In the genomic region with DNA sequence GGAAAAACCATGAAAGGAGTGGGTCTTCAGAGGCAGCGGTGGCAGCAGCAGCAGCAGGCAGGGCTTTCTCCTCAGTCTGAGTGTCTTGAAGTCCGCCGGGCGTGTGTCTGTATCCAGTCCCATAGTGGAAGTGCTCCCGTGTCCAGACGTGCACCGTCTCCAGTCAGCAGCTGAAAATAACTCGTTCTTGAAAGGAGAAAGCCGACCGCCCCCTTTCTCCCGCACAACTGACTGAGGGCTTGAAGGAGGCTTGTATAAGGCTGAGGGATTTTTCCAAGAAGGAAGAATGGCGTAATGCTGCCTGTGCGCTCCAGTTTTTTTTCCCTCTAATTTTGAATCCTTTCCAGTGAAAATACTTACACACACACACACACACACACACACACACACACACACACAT, we compare ENCODE assay signal across 8 mouse cellular contexts. TPM values are rescaled to one million over a fixed set of nuclear protein-coding genes. Genes with fewer than 3 reads are reported as not detected.
A peak's percentile ranks its signal among the peaks of the same experiment; 100 is the strongest.
DNase-seq lines count a peak whose midpoint lies in the region; ATAC-seq lines count a peak whose summit lies in the region.
"Had no signal": no experiment of that assay in that cellular context is flagged by ENCODE, and none has a peak within 500 bp of the region (broad histone marks: within the 10 kb centered on the region; RNA-seq: fewer than 3 reads in every experiment).

Gene Gdf5 (minus strand): TSS at position 244 of the 400 bp plus-strand sequence.

- no peaks in the 10 kb centered on the region for H3K9me3 ChIP-seq in midbrain, embryonic 10.5 days (replicated peaks)
- H3K9me3 ChIP-seq in midbrain, embryonic 11.5 days (ENCODE audit: control insufficient read depth, low read length) = no peaks in the 10 kb centered on the region
- no peaks in the 10 kb centered on the region for H3K9me3 ChIP-seq in forebrain, embryonic 11.5 days (ENCODE audit: control insufficient read depth, low read length)
- no peaks in the 10 kb centered on the region for H3K9me3 ChIP-seq in limb, embryonic 10.5 days (replicated peaks)
- no peaks in the 10 kb centered on the region for H3K9me3 ChIP-seq in stomach, embryonic 15.5 days
- H3K9me3 ChIP-seq: midbrain, embryonic 12.5 days had no signal

- H3K4me3 ChIP-seq in midbrain, embryonic 10.5 days = no peak within 1 kb of the TSS
- H3K4me3 ChIP-seq in midbrain, embryonic 11.5 days (ENCODE audit: low read depth, low read length) = no peak within 1 kb of the TSS
- H3K4me3 ChIP-seq in forebrain, embryonic 11.5 days (ENCODE audit: low read depth, low read length) = no peak within 1 kb of the TSS
- peak within 1 kb of the TSS; percentile 40 for H3K4me3 ChIP-seq in limb, embryonic 10.5 days
- H3K4me3 ChIP-seq in stomach, embryonic 15.5 days (replicated peaks) = no peak within 1 kb of the TSS
- H3K4me3 ChIP-seq: midbrain, embryonic 12.5 days had no signal

- no peaks in the 10 kb centered on the region for H3K36me3 ChIP-seq in midbrain, embryonic 10.5 days
- H3K36me3 ChIP-seq in midbrain, embryonic 11.5 days (ENCODE audit: control insufficient read depth, insufficient read depth, low read length) = no peaks in the 10 kb centered on the region
- H3K36me3 ChIP-seq in forebrain, embryonic 11.5 days (ENCODE audit: control insufficient read depth, insufficient read depth, low read length) = no peaks in the 10 kb centered on the region
- peaks cover 4% of the 10 kb centered on the region; the same call in 1 of the 2 replicates for H3K36me3 ChIP-seq in limb, embryonic 10.5 days
- H3K36me3 ChIP-seq in stomach, embryonic 15.5 days = no peaks in the 10 kb centered on the region
- H3K36me3 ChIP-seq: midbrain, embryonic 12.5 days had no signal

- peak within 1 kb of the TSS; percentile 52 for H3K27ac ChIP-seq in midbrain, embryonic 10.5 days (replicated peaks)
- H3K27ac ChIP-seq in midbrain, embryonic 11.5 days (ENCODE audit: low read depth, low read length) = no peak within 1 kb of the TSS
- 0 out of 2 replicates have a peak within 1 kb of the TSS, but pooled peaks have one; percentile 18 for H3K27ac ChIP-seq in forebrain, embryonic 11.5 days (ENCODE audit: low read depth, low read length)
- peak within 1 kb of the TSS; percentile 83 for H3K27ac ChIP-seq in limb, embryonic 10.5 days
- H3K27ac ChIP-seq in stomach, embryonic 15.5 days = no peak within 1 kb of the TSS
- H3K27ac ChIP-seq: midbrain, embryonic 12.5 days had no signal

- peaks cover 11% of the 10 kb centered on the region for H3K27me3 ChIP-seq in midbrain, embryonic 10.5 days (ENCODE audit: low read depth, poor library complexity, severe bottlenecking)
- H3K27me3 ChIP-seq in midbrain, embryonic 11.5 days (ENCODE audit: control insufficient read depth, insufficient read depth, low read length) = no peaks in the 10 kb centered on the region
- H3K27me3 ChIP-seq in forebrain, embryonic 11.5 days (ENCODE audit: control insufficient read depth, insufficient read depth, low read length) = no peaks in the 10 kb centered on the region
- 0 out of 2 replicates have a peak, but pooled peaks cover 13% of the 10 kb centered on the region for H3K27me3 ChIP-seq in limb, embryonic 10.5 days (ENCODE audit: low read depth, poor library complexity, severe bottlenecking)
- 0 out of 2 replicates have a peak, but pooled peaks cover 1% of the 10 kb centered on the region for H3K27me3 ChIP-seq in stomach, embryonic 15.5 days (replicated peaks)

- no peak within 1 kb of the TSS for H3K4me2 ChIP-seq in midbrain, embryonic 11.5 days
- no peak within 1 kb of the TSS for H3K4me2 ChIP-seq in forebrain, embryonic 11.5 days (ENCODE audit: low read depth, low read length, severe bottlenecking)
- H3K4me2 ChIP-seq in stomach, embryonic 15.5 days = peak within 1 kb of the TSS; percentile 24; the same call in 1 of the 2 replicates

- no peak for DNase-seq in midbrain, embryonic 10.5 days (ENCODE audit: low spot score)
- DNase-seq in midbrain, embryonic 11.5 days (ENCODE audit: low spot score, missing footprints) = no peak
- DNase-seq in forebrain, embryonic 11.5 days (ENCODE audit: low spot score) = no peak
- DNase-seq in limb, embryonic 10.5 days (ENCODE audit: low spot score) = peak; percentile 46
- DNase-seq in urinary bladder, postnatal 36 days (ENCODE audit: low spot score in 2 of 2) = no peak
- DNase-seq in ovary, postnatal 10 days (ENCODE audit: low spot score) = no peak

- H3K4me1 ChIP-seq in midbrain, embryonic 10.5 days = peaks cover 44% of the 10 kb centered on the region
- H3K4me1 ChIP-seq in midbrain, embryonic 11.5 days (ENCODE audit: control insufficient read depth, insufficient read depth, low read length) = peaks cover 7% of the 10 kb centered on the region
- H3K4me1 ChIP-seq in forebrain, embryonic 11.5 days (replicated peaks; ENCODE audit: control insufficient read depth, insufficient read depth, low read length) = peaks cover 11% of the 10 kb centered on the region
- peaks cover 78% of the 10 kb centered on the region for H3K4me1 ChIP-seq in limb, embryonic 10.5 days
- peaks cover 12% of the 10 kb centered on the region; the same call in 1 of the 2 replicates for H3K4me1 ChIP-seq in stomach, embryonic 15.5 days

- ATAC-seq in midbrain, embryonic 11.5 days (ENCODE audit: low FRiP score) = no peak
- ATAC-seq in forebrain, embryonic 11.5 days (replicated peaks; ENCODE audit: low FRiP score) = no peak
- ATAC-seq in stomach, embryonic 15.5 days (ENCODE audit: insufficient read depth, low FRiP score, low read depth) = no peak

- 60% methylated on average over 13 of the region's 13 CpGs for WGBS in midbrain, embryonic 10.5 days
- 50% methylated on average over 13 of the region's 13 CpGs for WGBS in midbrain, embryonic 11.5 days
- 44% methylated on average over 13 of the region's 13 CpGs for WGBS in forebrain, embryonic 11.5 days
- 62% methylated on average over 13 of the region's 13 CpGs for WGBS in limb, embryonic 10.5 days
- 41% methylated on average over 13 of the region's 13 CpGs for WGBS in stomach, embryonic 15.5 days

- no peak within 1 kb of the TSS for H3K9ac ChIP-seq in midbrain, embryonic 11.5 days (ENCODE audit: low read length)
- H3K9ac ChIP-seq in forebrain, embryonic 11.5 days (ENCODE audit: low read length) = 0 out of 2 replicates have a peak within 1 kb of the TSS, but pooled peaks have one; percentile 16
- no peak within 1 kb of the TSS for H3K9ac ChIP-seq in stomach, embryonic 15.5 days
- H3K9ac ChIP-seq: midbrain, embryonic 12.5 days had no signal

RNA-seq across cellular contexts. Expression of gene Gdf5, which starts in this region (rescaled TPM):
- polyA plus RNA-seq in midbrain, embryonic 10.5 days (2016; fragmentation: Nextera tagmentation; extraction: Ambion mirVana) = 0.07 TPM in 2 replicates
- 0.05 and 0.15 TPM in 2 replicates for polyA plus RNA-seq in midbrain, embryonic 11.5 days (2014; fragmentation: Nextera tagmentation; extraction: Ambion mirVana)
- 1.8 and 2.0 TPM in 2 replicates for polyA plus RNA-seq in forebrain, embryonic 11.5 days (2014; fragmentation: Nextera tagmentation; extraction: Ambion mirVana)
- polyA plus RNA-seq in limb, embryonic 10.5 days (2016; fragmentation: Nextera tagmentation; extraction: Ambion mirVana) = 1.4 and 8.1 TPM in 2 replicates
- polyA plus RNA-seq in stomach, embryonic 15.5 days (2015; fragmentation: Nextera tagmentation; extraction: Ambion mirVana) = 0.67 and 0.69 TPM in 2 replicates

Comparison
In these comparisons a context has a peak if more than half of its experiments do, and no peak if none do; other contexts are left out.
1. H3K27ac ChIP-seq: peak in midbrain, embryonic 10.5 days (single experiment), forebrain, embryonic 11.5 days (single experiment) and limb, embryonic 10.5 days (single experiment); none in midbrain, embryonic 11.5 days (single experiment) and stomach, embryonic 15.5 days (single experiment).